Comparison of ENCODE assay signal across 8 mouse cellular contexts in genomic region chr11:107510362-107511269, GRCm38 (mm10). TPM values are rescaled to one million over a fixed set of nuclear protein-coding genes. Genes with fewer than 3 reads are reported as not detected.
DNase-seq lines count a peak whose midpoint lies in the region; ATAC-seq and TF ChIP-seq lines count a peak whose summit lies in the region.

No protein-coding gene starts in this region.

- H3K36me3 ChIP-seq in thymus, adult 2 months (ENCODE audit: control insufficient read depth, insufficient read depth, low read length): no peaks in the 10 kb centered on the region
- no peaks in the 10 kb centered on the region for H3K36me3 ChIP-seq in forebrain, embryonic 13.5 days (ENCODE audit: poor library complexity, severe bottlenecking)
- H3K36me3 ChIP-seq in hindbrain, embryonic 10.5 days: no peaks in the 10 kb centered on the region
- no peaks in the 10 kb centered on the region for H3K36me3 ChIP-seq in liver, adult 2 months (ENCODE audit: control insufficient read depth, insufficient read depth, low read length)
- no peaks in the 10 kb centered on the region for H3K36me3 ChIP-seq in midbrain, embryonic 16.5 days (ENCODE audit: control insufficient read depth, insufficient read depth, low read length)

- H3K4me2 ChIP-seq in forebrain, embryonic 13.5 days: peak overlapping the region; percentile 32
- H3K4me2 ChIP-seq in midbrain, embryonic 16.5 days (ENCODE audit: low read length): peak overlapping the region; percentile 21

- no peak for TF ChIP-seq CTCF in thymus, adult 2 months (IDR thresholded peaks at IDR 0.05; ENCODE audit: borderline replicate concordance, control insufficient read depth, extremely low read depth, insufficient read depth, low read length, poor library complexity)
- TF ChIP-seq CTCF in liver, adult 2 months (IDR thresholded peaks at IDR 0.05; ENCODE audit: low read depth, low read length): no peak

- DNase-seq in thymus, adult 2 months: peak; percentile 19
- no peak for DNase-seq in thymus, postnatal 25 days
- peak; percentile 43 for DNase-seq in hindbrain, embryonic 10.5 days (ENCODE audit: low spot score)
- peak; percentile 26 for DNase-seq in liver, adult 2 months (ENCODE audit: extremely low read depth, low read depth, low spot score)
- DNase-seq in natural killer cell, adult 2 months (ENCODE audit: low spot score in 2 of 2): no peak
- no peak for DNase-seq in spleen, postnatal 14 days (ENCODE audit: low spot score in 2 of 2)

- H3K79me2 ChIP-seq in liver, adult 2 months (ENCODE audit: control insufficient read depth, insufficient read depth, low read length): no peaks in the 10 kb centered on the region

- peaks cover 5% of the 10 kb centered on the region for H3K4me1 ChIP-seq in thymus, adult 2 months (replicated peaks; ENCODE audit: control insufficient read depth, insufficient read depth, low read length)
- peaks cover 16% of the 10 kb centered on the region for H3K4me1 ChIP-seq in forebrain, embryonic 13.5 days
- peaks cover 21% of the 10 kb centered on the region for H3K4me1 ChIP-seq in hindbrain, embryonic 10.5 days (replicated peaks)
- no peaks in the 10 kb centered on the region for H3K4me1 ChIP-seq in liver, adult 2 months (ENCODE audit: control insufficient read depth, insufficient read depth, low read length)
- H3K4me1 ChIP-seq in midbrain, embryonic 16.5 days (ENCODE audit: control insufficient read depth, insufficient read depth, low read length): peaks cover 9% of the 10 kb centered on the region

- no peak overlapping the region for H3K9ac ChIP-seq in forebrain, embryonic 13.5 days
- no peak overlapping the region for H3K9ac ChIP-seq in liver, adult 2 months (ENCODE audit: low read depth, low read length)
- H3K9ac ChIP-seq in midbrain, embryonic 16.5 days (ENCODE audit: low read depth, low read length): peak overlapping the region; percentile 2; the same call in 1 of the 2 replicates

- no peak overlapping the region for H3K4me3 ChIP-seq in thymus, adult 2 months (ENCODE audit: control insufficient read depth, insufficient read depth, low read length)
- no peak overlapping the region for H3K4me3 ChIP-seq in forebrain, embryonic 13.5 days
- peak overlapping the region; percentile 32 for H3K4me3 ChIP-seq in hindbrain, embryonic 10.5 days
- no peak overlapping the region for H3K4me3 ChIP-seq in liver, adult 2 months (ENCODE audit: insufficient read depth, low read depth, low read length)
- no peak overlapping the region for H3K4me3 ChIP-seq in midbrain, embryonic 16.5 days (ENCODE audit: low read depth, low read length)

- peak; percentile 24; the same call in 1 of the 2 replicates for ATAC-seq in forebrain, embryonic 13.5 days
- no peak for ATAC-seq in midbrain, embryonic 16.5 days

- 16% methylated on average over 18 of the region's 18 CpGs for WGBS in thymus, adult 2 months
- WGBS in forebrain, embryonic 13.5 days: 7% methylated on average over 18 of the region's 18 CpGs
- whole genome bisulfite sequencing in hindbrain, embryonic 10.5 days: 3% methylated on average over 18 of the region's 18 CpGs
- WGBS in liver, adult 2 months: 13% methylated on average over 18 of the region's 18 CpGs
- 4% methylated on average over 18 of the region's 18 CpGs for WGBS in midbrain, embryonic 16.5 days

- no peak for TF ChIP-seq POLR2A in thymus, adult 2 months (IDR thresholded peaks at IDR 0.05; ENCODE audit: control insufficient read depth, extremely low read depth, insufficient read depth, low read length, poor library complexity)
- no peak for TF ChIP-seq POLR2A in liver, adult 2 months (IDR thresholded peaks at IDR 0.05; ENCODE audit: extremely low read depth, insufficient read depth, low read length)

- H3K27me3 ChIP-seq in thymus, adult 2 months (ENCODE audit: control insufficient read depth, insufficient read depth, low read length): no peaks in the 10 kb centered on the region
- peaks cover 7% of the 10 kb centered on the region; the same call in 1 of the 2 replicates for H3K27me3 ChIP-seq in forebrain, embryonic 13.5 days
- no peaks in the 10 kb centered on the region; the same call in 1 of the 2 replicates for H3K27me3 ChIP-seq in hindbrain, embryonic 10.5 days (ENCODE audit: insufficient read depth, poor library complexity, severe bottlenecking)
- no peaks in the 10 kb centered on the region for H3K27me3 ChIP-seq in liver, adult 2 months (ENCODE audit: control insufficient read depth, insufficient read depth, low read length)
- H3K27me3 ChIP-seq in midbrain, embryonic 16.5 days (ENCODE audit: control insufficient read depth, insufficient read depth, low read depth, low read length): no peaks in the 10 kb centered on the region

- no peak overlapping the region for H3K27ac ChIP-seq in thymus, adult 2 months (ENCODE audit: control insufficient read depth, insufficient read depth, low read length)
- no peak overlapping the region for H3K27ac ChIP-seq in forebrain, embryonic 13.5 days
- H3K27ac ChIP-seq in hindbrain, embryonic 10.5 days: 0 out of 2 replicates have a peak overlapping the region, but pooled peaks have one; percentile 9
- H3K27ac ChIP-seq in liver, adult 2 months (replicated peaks; ENCODE audit: insufficient read depth, low read depth, low read length): no peak overlapping the region
- H3K27ac ChIP-seq in midbrain, embryonic 16.5 days (ENCODE audit: low read length): no peak overlapping the region

- H3K9me3 ChIP-seq in forebrain, embryonic 13.5 days (replicated peaks): no peaks in the 10 kb centered on the region
- no peaks in the 10 kb centered on the region for H3K9me3 ChIP-seq in hindbrain, embryonic 10.5 days
- no peaks in the 10 kb centered on the region for H3K9me3 ChIP-seq in midbrain, embryonic 16.5 days (replicated peaks; ENCODE audit: control insufficient read depth, low read length, poor library complexity, severe bottlenecking)

RNA-seq across cellular contexts. Expression of gene Psmd12, which starts 31.3 kb away (rescaled TPM):
- 15.8 and 17.0 TPM in 2 replicates for polyA plus RNA-seq in thymus, adult 2 months (2012; rRNA removed)
- 171 and 174 TPM in 2 replicates for polyA plus RNA-seq in forebrain, embryonic 13.5 days (2015; fragmentation: Nextera tagmentation; extraction: Ambion mirVana)
- polyA plus RNA-seq in hindbrain, embryonic 10.5 days (2016; fragmentation: Nextera tagmentation; extraction: Ambion mirVana): 188 and 220 TPM in 2 replicates
- total RNA-seq in liver, adult 2 months (2014; rRNA removed): 53.5 and 54.7 TPM in 2 replicates
- polyA plus RNA-seq in liver, adult 2 months (2012; rRNA removed): 14.5 and 15.9 TPM in 2 replicates
- polyA plus RNA-seq in midbrain, embryonic 16.5 days (2015; fragmentation: Nextera tagmentation; extraction: Ambion mirVana): 155 and 156 TPM in 2 replicates

RNA-seq across cellular contexts. Expression of gene Helz, which starts 37.1 kb away (rescaled TPM):
- polyA plus RNA-seq in thymus, adult 2 months (2012; rRNA removed): 66.9 and 82.2 TPM in 2 replicates
- polyA plus RNA-seq in forebrain, embryonic 13.5 days (2015; fragmentation: Nextera tagmentation; extraction: Ambion mirVana): 15.6 and 15.9 TPM in 2 replicates
- 20.6 and 23.7 TPM in 2 replicates for polyA plus RNA-seq in hindbrain, embryonic 10.5 days (2016; fragmentation: Nextera tagmentation; extraction: Ambion mirVana)
- total RNA-seq in liver, adult 2 months (2014; rRNA removed): 6.4 and 7.8 TPM in 2 replicates
- polyA plus RNA-seq in liver, adult 2 months (2012; rRNA removed): 5.3 and 6.5 TPM in 2 replicates
- 16.6 and 18.3 TPM in 2 replicates for polyA plus RNA-seq in midbrain, embryonic 16.5 days (2015; fragmentation: Nextera tagmentation; extraction: Ambion mirVana)

RNA-seq across cellular contexts. Expression of gene Pitpnc1, which starts 40.1 kb away (rescaled TPM):
- 11.3 and 12.2 TPM in 2 replicates for polyA plus RNA-seq in thymus, adult 2 months (2012; rRNA removed)
- 35.6 and 36.1 TPM in 2 replicates for polyA plus RNA-seq in forebrain, embryonic 13.5 days (2015; fragmentation: Nextera tagmentation; extraction: Ambion mirVana)
- polyA plus RNA-seq in hindbrain, embryonic 10.5 days (2016; fragmentation: Nextera tagmentation; extraction: Ambion mirVana): 21.9 and 22.8 TPM in 2 replicates
- 9.4 and 10.5 TPM in 2 replicates for total RNA-seq in liver, adult 2 months (2014; rRNA removed)
- 3.5 and 4.1 TPM in 2 replicates for polyA plus RNA-seq in liver, adult 2 months (2012; rRNA removed)
- polyA plus RNA-seq in midbrain, embryonic 16.5 days (2015; fragmentation: Nextera tagmentation; extraction: Ambion mirVana): 44.8 and 48.0 TPM in 2 replicates

Comparison
In these comparisons a context has a peak if more than half of its experiments do, and no peak if none do; other contexts are left out.
1. DNase-seq: peak in thymus, adult 2 months (single experiment), hindbrain, embryonic 10.5 days (single experiment) and liver, adult 2 months (single experiment); none in thymus, postnatal 25 days (single experiment), natural killer cell, adult 2 months (0 of 2) and spleen, postnatal 14 days (0 of 2).